Mouse (Mus musculus) limb, embryonic 11.5 days (tissue): ENCODE results near the gene Gm6096. TPM values are rescaled to one million over a fixed set of nuclear protein-coding genes. Genes with fewer than 3 reads are reported as not detected.

ENCODE experiments used
- ATAC-seq: fragments of 200-750 bp; cut with Nextera tagmentation; 2 replicates; pipeline ENCODE4 v1.8.0; 2017; ENCODE audit warnings: low read depth; ENCODE audit not compliant: insufficient number of reproducible peaks, low FRiP score, low TSS enrichment
- DNase-seq: peaks from one replicate; pipeline ENCODE4 v3.0.0-alpha.2; 2015; ENCODE audit warnings: low spot score
- H3K27ac ChIP-seq: fragments of 300-500 bp; sonication (generic); replicated peaks from 2 replicates; pipeline ENCODE4 v1.5.1; 2014; ENCODE audit warnings: low read depth, mild to moderate bottlenecking, low read length
- H3K27me3 ChIP-seq: fragments of 300-500 bp; sonication (generic); 2 replicates; pipeline ENCODE4 v1.6.1; 2014; ENCODE audit warnings: mild to moderate bottlenecking, low read length, mixed read lengths; ENCODE audit not compliant: control insufficient read depth, insufficient read depth
- H3K36me3 ChIP-seq: fragments of 300-500 bp; sonication (generic); 2 replicates; pipeline ENCODE4 v1.6.1; 2014; ENCODE audit warnings: mild to moderate bottlenecking, low read length, moderate library complexity, mixed read lengths; ENCODE audit not compliant: control insufficient read depth, insufficient read depth
- H3K4me1 ChIP-seq: fragments of 300-500 bp; sonication (generic); 2 replicates; pipeline ENCODE4 v1.6.1; 2014; ENCODE audit warnings: low read length, mixed read lengths; ENCODE audit not compliant: control insufficient read depth, insufficient read depth
- H3K4me2 ChIP-seq: fragments of 300-500 bp; sonication (generic); 2 replicates; pipeline ENCODE4 v1.6.1; 2014; ENCODE audit warnings: low read depth, mild to moderate bottlenecking, moderate library complexity; ENCODE audit not compliant: severe bottlenecking
- H3K4me3 ChIP-seq: fragments of 300-500 bp; sonication (generic); 2 replicates; pipeline ENCODE4 v1.5.1; 2014; ENCODE audit warnings: low read depth, low read length
- H3K9ac ChIP-seq: fragments of 300-500 bp; sonication (generic); 2 replicates; pipeline ENCODE4 v1.6.1; 2014; ENCODE audit warnings: mild to moderate bottlenecking, low read length
- H3K9me3 ChIP-seq: fragments of 300-500 bp; sonication (generic); 2 replicates; pipeline ENCODE4 v1.6.1; 2016; ENCODE audit warnings: low read length; ENCODE audit not compliant: control insufficient read depth
- WGBS: fragments of 180-500 bp; shearing (Covaris S2); extraction: QIAGEN DNeasy Blood & Tissue Kit; methylation state at CpG from one replicate; pipeline ENCODE4 v1.1.7; 2014; 5-methylcytosine and 5-hydroxymethylcytosine counted together
- polyA plus RNA-seq: library from polyadenylated mRNA; unstranded; fragments of >200 nt; fragmentation: Nextera tagmentation; extraction: Ambion mirVana; gene quantifications from 2 replicates; pipeline ENCODE4 v1.2.1, GENCODE M21; 2014

Gm6096 gene
- polyA plus RNA-seq, 1 experiment from 2014 or later: not detected

GRCm38 (mm10) chr7:34221594-34222250, 29.1 kb upstream of the Gm6096 start:
- Histone ChIP-seq H3K36me3 (peaks cover 54% of the 10 kb centered on the region), H3K27ac (no peak overlapping the region), H3K4me1 (no peaks in the 10 kb centered on the region), H3K4me3 (no peak overlapping the region), H3K9me3 (no peaks in the 10 kb centered on the region), H3K4me2 (no peak overlapping the region), H3K27me3 (no peaks in the 10 kb centered on the region), H3K9ac (no peak overlapping the region)
- DNase-seq (no peak), ATAC-seq (no peak)
- WGBS: 90% methylated on average over 9 of the region's 9 CpGs

- no peak for ATAC-seq
- Histone ChIP-seq H3K9me3 (no peaks in the 10 kb centered on the region), H3K4me2 (no peak overlapping the region), H3K36me3 (peaks cover 56% of the 10 kb centered on the region), H3K27ac (no peak overlapping the region), H3K4me1 (no peaks in the 10 kb centered on the region), H3K4me3 (no peak overlapping the region), H3K27me3 (no peaks in the 10 kb centered on the region), H3K9ac (no peak overlapping the region)
- DNase-seq: no peak
- 92% methylated on average over 10 of the region's 10 CpGs for WGBS
Observed at GRCm38 (mm10) chr7:34222340-34222739, 28.5 kb upstream of the Gm6096 start.

GRCm38 (mm10) chr7:34224308-34224707, 26.5 kb upstream of the Gm6096 start:
- Histone ChIP-seq H3K4me3 (no peak overlapping the region), H3K27me3 (no peaks in the 10 kb centered on the region), H3K36me3 (peaks cover 46% of the 10 kb centered on the region), H3K4me2 (no peak overlapping the region), H3K9ac (no peak overlapping the region), H3K4me1 (no peaks in the 10 kb centered on the region), H3K27ac (no peak overlapping the region), H3K9me3 (no peaks in the 10 kb centered on the region)
- DNase-seq: no peak
- ATAC-seq: no peak
- 91% methylated on average over 6 of the region's 6 CpGs for WGBS

- Histone ChIP-seq H3K36me3 (peaks cover 37% of the 10 kb centered on the region), H3K27me3 (no peaks in the 10 kb centered on the region), H3K4me3 (no peak overlapping the region), H3K9me3 (no peaks in the 10 kb centered on the region), H3K4me2 (no peak overlapping the region), H3K27ac (no peak overlapping the region), H3K4me1 (no peaks in the 10 kb centered on the region), H3K9ac (no peak overlapping the region)
- no peak for DNase-seq
- no peak for ATAC-seq
- WGBS: 93% methylated on average over 8 of the region's 8 CpGs
Observed at GRCm38 (mm10) chr7:34226086-34226485, 24.8 kb upstream of the Gm6096 start.

- Histone ChIP-seq H3K4me3 (no peak overlapping the region), H3K27me3 (no peaks in the 10 kb centered on the region), H3K9ac (no peak overlapping the region), H3K4me2 (no peak overlapping the region), H3K4me1 (no peaks in the 10 kb centered on the region), H3K9me3 (no peaks in the 10 kb centered on the region), H3K36me3 (peaks cover 32% of the 10 kb centered on the region), H3K27ac (no peak overlapping the region)
- ATAC-seq (no peak), DNase-seq (no peak)
- WGBS: 91% methylated on average over 12 of the region's 12 CpGs
Observed at GRCm38 (mm10) chr7:34226846-34227245, 24.0 kb upstream of the Gm6096 start.

- H3K27ac ChIP-seq: no peak overlapping the region
- H3K4me3 ChIP-seq: peak overlapping the region; percentile 76; the same call in 1 of the 2 replicates
- no peak for DNase-seq
- WGBS: 68% methylated on average over 9 of the region's 9 CpGs
- no peak overlapping the region for H3K9ac ChIP-seq
- H3K27me3 ChIP-seq: no peaks in the 10 kb centered on the region
- no peaks in the 10 kb centered on the region for H3K9me3 ChIP-seq
- peaks cover 20% of the 10 kb centered on the region for H3K36me3 ChIP-seq
- H3K4me2 ChIP-seq: peak overlapping the region; percentile 69
- H3K4me1 ChIP-seq: no peaks in the 10 kb centered on the region
- ATAC-seq: no peak
Observed at GRCm38 (mm10) chr7:34228641-34229040, 22.2 kb upstream of the Gm6096 start.

GRCm38 (mm10) chr7:34229153-34229552, 21.7 kb upstream of the Gm6096 start:
- Histone ChIP-seq H3K27ac (no peak overlapping the region), H3K27me3 (no peaks in the 10 kb centered on the region), H3K36me3 (peaks cover 20% of the 10 kb centered on the region), H3K4me3 (peak overlapping the region; percentile 76), H3K4me2 (peak overlapping the region; percentile 69), H3K4me1 (no peaks in the 10 kb centered on the region), H3K9ac (peak overlapping the region; percentile 69), H3K9me3 (no peaks in the 10 kb centered on the region)
- DNase-seq (no peak), ATAC-seq (no peak)
- 24% methylated on average over 5 of the region's 5 CpGs for WGBS

GRCm38 (mm10) chr7:34229691-34230111, 21.1 kb upstream of the Gm6096 start:
- Histone ChIP-seq H3K36me3 (peaks cover 20% of the 10 kb centered on the region), H3K4me1 (no peaks in the 10 kb centered on the region), H3K27me3 (no peaks in the 10 kb centered on the region), H3K4me2 (peak overlapping the region; percentile 69), H3K27ac (peak overlapping the region; percentile 68), H3K4me3 (peak overlapping the region; percentile 76), H3K9me3 (no peaks in the 10 kb centered on the region), H3K9ac (peak overlapping the region; percentile 69)
- ATAC-seq (0 out of 2 replicates have a peak, but pooled peaks have one; percentile 2), DNase-seq (peak; percentile 70)
- 0% methylated on average over 15 of the region's 19 CpGs for WGBS

GRCm38 (mm10) chr7:34230116-34230515, 20.7 kb upstream of the Gm6096 start, which contains the start of gene Gpi1:
TSS of gene Gpi1 (minus strand) at chr7:34230336.
- H3K4me2 ChIP-seq: peak within 1 kb of the TSS; percentile 69
- H3K4me1 ChIP-seq: no peaks in the 10 kb centered on the region
- DNase-seq: peak; percentile 91
- WGBS: under 1% methylated on average over 36 of the region's 39 CpGs
- H3K9ac ChIP-seq: peak within 1 kb of the TSS; percentile 69
- H3K4me3 ChIP-seq: peak within 1 kb of the TSS; percentile 76
- peak; percentile 73 for ATAC-seq
- H3K9me3 ChIP-seq: no peaks in the 10 kb centered on the region
- H3K27me3 ChIP-seq: no peaks in the 10 kb centered on the region
- peak within 1 kb of the TSS; percentile 68 for H3K27ac ChIP-seq
- H3K36me3 ChIP-seq: peaks cover 16% of the 10 kb centered on the region
